Mouse (Mus musculus) forebrain, embryonic 16.5 days (tissue): Measurements from ENCODE around the gene Alox12b. TPM values are rescaled to one million over a fixed set of nuclear protein-coding genes. Genes with fewer than 3 reads are reported as not detected.
A peak's percentile ranks its signal among the peaks of the same experiment; 100 is the strongest.

ENCODE experiments used
- ATAC-seq: fragments of 200-750 bp; cut with Nextera tagmentation; 2 replicates; pipeline ENCODE4 v1.8.0; 2017; ENCODE audit warnings: mild to moderate bottlenecking, moderate library complexity
- H3K27ac ChIP-seq: fragments of 300-500 bp; sonication (generic); 2 replicates; pipeline ENCODE4 v1.5.1; 2014; ENCODE audit warnings: low read length, control low read depth
- H3K27me3 ChIP-seq: fragments of 300-500 bp; sonication (generic); replicated peaks from 2 replicates; pipeline ENCODE4 v1.6.1; 2014; ENCODE audit warnings: low read length; ENCODE audit not compliant: control insufficient read depth, insufficient read depth
- H3K36me3 ChIP-seq: fragments of 300-500 bp; sonication (generic); 2 replicates; pipeline ENCODE4 v1.6.1; 2014; ENCODE audit not compliant: control insufficient read depth, insufficient read depth
- H3K4me1 ChIP-seq: fragments of 300-500 bp; sonication (generic); replicated peaks from 2 replicates; pipeline ENCODE4 v1.6.1; 2014; ENCODE audit warnings: low read length; ENCODE audit not compliant: control insufficient read depth, insufficient read depth
- H3K4me2 ChIP-seq: fragments of 300-500 bp; sonication (generic); 2 replicates; pipeline ENCODE4 v1.6.1; 2014; ENCODE audit warnings: mild to moderate bottlenecking, low read length, control low read depth
- H3K4me3 ChIP-seq: fragments of 300-500 bp; sonication (generic); replicated peaks from 2 replicates; pipeline ENCODE4 v1.5.1; 2014; ENCODE audit warnings: mild to moderate bottlenecking, low read length, control low read depth
- H3K9ac ChIP-seq: fragments of 300-500 bp; sonication (generic); replicated peaks from 2 replicates; pipeline ENCODE4 v1.6.1; 2014; ENCODE audit warnings: low read depth, low read length, control low read depth
- H3K9me3 ChIP-seq: fragments of 300-500 bp; sonication (generic); 2 replicates; pipeline ENCODE4 v1.6.1; 2016; ENCODE audit warnings: low read length; ENCODE audit not compliant: control insufficient read depth
- WGBS: fragments of 180-500 bp; shearing (Covaris S2); extraction: QIAGEN DNeasy Blood & Tissue Kit; methylation state at CpG from one replicate; pipeline ENCODE4 v1.1.7; 2014; 5-methylcytosine and 5-hydroxymethylcytosine counted together
- polyA plus RNA-seq: library from polyadenylated mRNA; unstranded; fragments of >200 nt; fragmentation: Nextera tagmentation; extraction: Ambion mirVana; gene quantifications from 2 replicates; pipeline ENCODE4 v1.2.1, GENCODE M21; 2015

The Alox12b gene
- polyA plus RNA-seq, 1 experiment from 2014 or later = not detected

GRCm38 (mm10) chr11:69151004-69151403 is 5.8 kb upstream of the Alox12b start:
- H3K36me3 ChIP-seq = no peaks in the 10 kb centered on the region
- no peaks in the 10 kb centered on the region; the same call in 1 of the 2 replicates for H3K27me3 ChIP-seq
- H3K4me2 ChIP-seq = peak overlapping the region; percentile 28; the same call in 1 of the 2 replicates
- no peak for ATAC-seq
- no peak overlapping the region for H3K9ac ChIP-seq
- H3K4me1 ChIP-seq = no peaks in the 10 kb centered on the region
- WGBS = 69% methylated on average over 6 of the region's 6 CpGs
- H3K27ac ChIP-seq = no peak overlapping the region
- no peaks in the 10 kb centered on the region for H3K9me3 ChIP-seq
- no peak overlapping the region for H3K4me3 ChIP-seq

DNA sequence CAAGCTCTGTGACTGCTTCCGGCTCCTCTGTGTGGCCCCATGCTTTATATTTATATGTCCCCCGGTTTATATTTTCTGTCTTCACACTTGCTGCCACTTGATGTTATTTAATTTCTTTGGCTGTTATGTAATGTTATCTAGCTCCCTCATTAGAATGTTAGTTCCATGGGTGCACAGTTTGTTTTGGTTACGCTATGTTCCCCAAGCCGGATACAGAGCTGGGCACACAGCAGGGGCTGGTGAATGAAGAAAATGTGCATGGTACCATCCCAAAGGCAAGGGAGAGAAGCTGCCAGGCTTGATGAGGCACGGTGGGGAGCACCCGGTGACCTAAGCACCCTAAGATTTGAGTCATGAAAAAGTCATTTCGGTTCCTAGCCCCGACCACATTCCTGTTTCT is 3.0 kb upstream of the Alox12b start:
- Histone ChIP-seq H3K27ac (no peak overlapping the region), H3K4me3 (no peak overlapping the region), H3K4me2 (no peak overlapping the region), H3K9ac (no peak overlapping the region), H3K27me3 (peaks cover 5% of the 10 kb centered on the region; the same call in 1 of the 2 replicates), H3K9me3 (no peaks in the 10 kb centered on the region), H3K36me3 (no peaks in the 10 kb centered on the region), H3K4me1 (peaks cover 5% of the 10 kb centered on the region; the same call in 1 of the 2 replicates)
- no peak for ATAC-seq
- WGBS = 82% methylated on average over 8 of the region's 8 CpGs

DNA sequence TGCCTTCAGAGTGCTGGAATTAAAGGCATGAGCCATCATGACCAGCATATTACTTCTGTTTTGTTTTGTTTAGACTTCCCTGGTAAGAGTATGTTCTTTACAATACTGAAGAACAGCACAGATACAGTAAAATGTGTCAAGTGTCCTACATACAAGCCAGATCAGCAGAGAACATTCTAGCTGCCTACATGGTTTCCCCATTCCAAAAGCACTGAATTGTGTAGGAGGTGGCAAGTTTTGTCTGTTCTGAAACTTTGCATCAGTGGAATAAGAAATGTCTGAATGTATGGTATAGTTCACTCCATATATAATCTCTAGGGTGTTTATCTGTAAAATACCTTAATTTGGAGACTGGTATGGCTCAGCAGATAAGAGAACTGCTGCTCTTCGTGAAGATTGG is 1.4 kb upstream of the Alox12b start:
- H3K4me3 ChIP-seq = no peak overlapping the region
- H3K9me3 ChIP-seq = no peaks in the 10 kb centered on the region
- no peak overlapping the region for H3K9ac ChIP-seq
- 70% methylated on average over 1 of the region's 1 CpGs for WGBS
- peaks cover 5% of the 10 kb centered on the region; the same call in 1 of the 2 replicates for H3K4me1 ChIP-seq
- H3K27ac ChIP-seq = no peak overlapping the region
- no peaks in the 10 kb centered on the region for H3K36me3 ChIP-seq
- H3K27me3 ChIP-seq = peaks cover 5% of the 10 kb centered on the region; the same call in 1 of the 2 replicates
- ATAC-seq = no peak
- H3K4me2 ChIP-seq = no peak overlapping the region

- H3K27me3 ChIP-seq = no peaks in the 10 kb centered on the region
- no peaks in the 10 kb centered on the region for H3K4me1 ChIP-seq
- H3K9ac ChIP-seq = no peak overlapping the region
- H3K27ac ChIP-seq = no peak overlapping the region
- no peak for ATAC-seq
- WGBS = 73% methylated on average over 12 of the region's 12 CpGs
- H3K4me3 ChIP-seq = no peak overlapping the region
- no peaks in the 10 kb centered on the region for H3K9me3 ChIP-seq
- H3K36me3 ChIP-seq = no peaks in the 10 kb centered on the region
- no peak overlapping the region for H3K4me2 ChIP-seq
These were observed 12.5 kb downstream of the Alox12b start for GRCm38 (mm10) chr11:69169313-69169712.

GRCm38 (mm10) chr11:69171626-69172025 is 14.8 kb downstream of the Alox12b start:
- H3K36me3 ChIP-seq = no peaks in the 10 kb centered on the region
- no peak for ATAC-seq
- H3K4me1 ChIP-seq = no peaks in the 10 kb centered on the region
- 24% methylated on average over 7 of the region's 7 CpGs for WGBS
- H3K4me3 ChIP-seq = no peak overlapping the region
- H3K27me3 ChIP-seq = no peaks in the 10 kb centered on the region
- no peak overlapping the region for H3K4me2 ChIP-seq
- no peak overlapping the region for H3K9ac ChIP-seq
- H3K27ac ChIP-seq = no peak overlapping the region
- no peaks in the 10 kb centered on the region for H3K9me3 ChIP-seq

GRCm38 (mm10) chr11:69172606-69173005 is 15.8 kb downstream of the Alox12b start:
- H3K27ac ChIP-seq = no peak overlapping the region
- no peaks in the 10 kb centered on the region for H3K9me3 ChIP-seq
- H3K4me2 ChIP-seq = no peak overlapping the region
- H3K27me3 ChIP-seq = no peaks in the 10 kb centered on the region
- H3K9ac ChIP-seq = no peak overlapping the region
- no peaks in the 10 kb centered on the region for H3K4me1 ChIP-seq
- no peaks in the 10 kb centered on the region for H3K36me3 ChIP-seq
- no peak for ATAC-seq
- H3K4me3 ChIP-seq = no peak overlapping the region
- WGBS = 95% methylated on average over 2 of the region's 2 CpGs

- no peak overlapping the region for H3K4me3 ChIP-seq
- no peaks in the 10 kb centered on the region for H3K27me3 ChIP-seq
- no peaks in the 10 kb centered on the region for H3K9me3 ChIP-seq
- no peaks in the 10 kb centered on the region for H3K36me3 ChIP-seq
- no peak overlapping the region for H3K9ac ChIP-seq
- ATAC-seq = no peak
- WGBS = 86% methylated on average over 7 of the region's 7 CpGs
- no peak overlapping the region for H3K4me2 ChIP-seq
- no peak overlapping the region for H3K27ac ChIP-seq
- H3K4me1 ChIP-seq = no peaks in the 10 kb centered on the region
These were observed 17.9 kb downstream of the Alox12b start for GRCm38 (mm10) chr11:69174722-69175121.

- no peak overlapping the region for H3K4me3 ChIP-seq
- no peak for ATAC-seq
- WGBS = 84% methylated on average over 3 of the region's 3 CpGs
These were observed 21.7 kb downstream of the Alox12b start for GRCm38 (mm10) chr11:69178525-69178924.

DNA sequence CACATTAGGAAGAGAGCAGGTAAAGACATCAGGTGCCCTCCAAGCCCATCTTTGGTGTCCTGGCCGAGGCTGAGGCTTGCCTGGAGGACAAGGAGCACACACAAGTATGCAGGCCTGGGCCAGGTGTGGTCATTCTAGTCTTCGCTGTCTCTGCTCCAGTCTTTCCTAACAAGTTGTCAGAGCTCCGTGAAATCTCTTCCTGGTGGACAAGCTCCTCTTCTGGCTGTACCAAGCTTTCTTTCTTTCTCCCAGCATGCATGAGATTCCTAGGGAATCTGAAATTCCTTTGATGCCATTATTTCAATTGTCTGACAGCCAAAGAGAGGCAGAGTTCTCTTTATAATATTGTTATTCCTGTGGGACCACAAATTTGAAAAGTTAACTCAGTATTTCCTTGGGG is 22.7 kb downstream of the Alox12b start:
- Histone ChIP-seq H3K9me3 (no peaks in the 10 kb centered on the region), H3K27ac (no peak overlapping the region), H3K36me3 (no peaks in the 10 kb centered on the region), H3K4me1 (no peaks in the 10 kb centered on the region), H3K4me2 (no peak overlapping the region), H3K4me3 (no peak overlapping the region), H3K27me3 (no peaks in the 10 kb centered on the region), H3K9ac (no peak overlapping the region)
- ATAC-seq = no peak
- WGBS = 47% methylated on average over 3 of the region's 3 CpGs

More at GRCm38 (mm10) chr11:69178525-69178924, 21.7 kb downstream of the Alox12b start:
- Histone ChIP-seq H3K4me1 (no peaks in the 10 kb centered on the region), H3K27me3 (no peaks in the 10 kb centered on the region), H3K36me3 (no peaks in the 10 kb centered on the region), H3K9me3 (no peaks in the 10 kb centered on the region), H3K4me2 (no peak overlapping the region), H3K9ac (no peak overlapping the region), H3K27ac (no peak overlapping the region)

GRCm38 (mm10) chr11:69180120-69180519 is 23.3 kb downstream of the Alox12b start:
- Histone ChIP-seq H3K27me3 (no peaks in the 10 kb centered on the region), H3K36me3 (no peaks in the 10 kb centered on the region), H3K9ac (no peak overlapping the region), H3K4me2 (no peak overlapping the region), H3K4me1 (no peaks in the 10 kb centered on the region), H3K4me3 (no peak overlapping the region), H3K27ac (no peak overlapping the region), H3K9me3 (no peaks in the 10 kb centered on the region)
- 82% methylated on average over 4 of the region's 4 CpGs for WGBS
- no peak for ATAC-seq
